In the genomic region with DNA sequence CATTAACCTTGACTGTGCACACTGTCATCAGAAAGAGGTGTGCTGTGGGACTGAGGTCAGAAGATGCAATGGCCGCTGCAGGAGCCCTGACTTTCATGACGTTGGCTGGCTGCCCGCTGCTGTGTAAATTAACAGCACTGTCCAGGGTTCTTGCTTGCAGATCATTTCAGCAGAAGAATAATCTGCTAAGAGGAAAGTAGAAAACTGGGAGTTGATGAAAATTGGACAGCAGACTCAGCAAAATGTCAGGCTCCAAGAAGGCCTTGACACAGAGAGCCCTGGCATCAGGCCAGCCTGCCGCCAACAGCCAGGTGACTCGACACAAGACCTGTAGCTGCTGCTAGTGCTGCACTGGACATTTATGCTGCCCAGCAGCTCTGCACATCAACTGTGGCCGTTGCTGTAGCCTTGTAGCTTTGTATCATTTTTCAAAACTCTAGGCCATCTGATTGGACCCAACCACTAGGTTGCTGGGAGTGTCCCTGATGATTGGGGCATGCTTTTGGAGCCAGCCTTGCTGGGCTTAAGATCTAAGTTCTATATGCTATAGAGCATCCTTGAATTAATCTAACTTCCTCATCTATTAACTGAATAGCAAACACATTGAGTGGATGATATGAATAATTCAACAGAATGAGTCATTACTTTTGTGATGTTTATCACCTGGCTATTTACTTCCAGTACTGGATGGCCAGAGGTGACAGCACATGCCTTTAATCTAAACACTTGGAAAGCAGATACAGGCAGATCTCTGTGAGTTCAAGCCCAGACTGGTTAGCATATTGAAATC, we compare ENCODE assay signal across 12 mouse cellular contexts. TPM values are rescaled to one million over a fixed set of nuclear protein-coding genes. Genes with fewer than 3 reads are reported as not detected.
A peak's percentile ranks its signal among the peaks of the same experiment; 100 is the strongest.
DNase-seq lines count a peak whose midpoint lies in the region; ATAC-seq and TF ChIP-seq lines count a peak whose summit lies in the region.
"Had no signal": no experiment of that assay in that cellular context is flagged by ENCODE, and none has a peak within 500 bp of the region (broad histone marks: within the 10 kb centered on the region; RNA-seq: fewer than 3 reads in every experiment).

No protein-coding gene starts in this region.

- no peak for DNase-seq in lung, postnatal 14 days
- peak; percentile 78 for DNase-seq in adrenal gland, adult 2 months
- DNase-seq in kidney, adult 2 months = peak; percentile 60
- DNase-seq in ovary, postnatal 14 days (ENCODE audit: low spot score) = peak; percentile 17
- no peak for DNase-seq in spleen, postnatal 4 days (ENCODE audit: low spot score in 2 of 2)
- DNase-seq in left cerebral cortex, adult 18-20 months (ENCODE audit: low spot score in 2 of 2) = no peak
- DNase-seq: layer of hippocampus, postnatal 36 days; right cerebral cortex, postnatal 4 days had no signal

- no peak for TF ChIP-seq CTCF in kidney, adult 2 months (conservative IDR thresholded peaks at IDR 0.05; ENCODE audit: insufficient read depth, insufficient read length, low read depth, low read length)

- H3K27ac ChIP-seq in lung, embryonic 15.5 days = peak overlapping the region; percentile 69
- no peak overlapping the region for H3K27ac ChIP-seq in kidney, adult 2 months (ENCODE audit: insufficient read depth, low read depth, low read length)
- H3K27ac ChIP-seq: forebrain, embryonic 12.5 days; heart, embryonic 15.5 days had no signal

- H3K36me3 ChIP-seq in lung, embryonic 15.5 days = no peaks in the 10 kb centered on the region
- H3K36me3 ChIP-seq in kidney, adult 2 months (ENCODE audit: control insufficient read depth, insufficient read depth, low read length) = no peaks in the 10 kb centered on the region
- H3K36me3 ChIP-seq: forebrain, embryonic 12.5 days; heart, embryonic 15.5 days had no signal

- H3K4me2 ChIP-seq in lung, embryonic 15.5 days = no peak overlapping the region
- H3K4me2 ChIP-seq: forebrain, embryonic 12.5 days; heart, embryonic 15.5 days had no signal

- no peak for TF ChIP-seq POLR2A in kidney, adult 2 months (IDR thresholded peaks at IDR 0.05; ENCODE audit: low read depth, low read length)

- no peak overlapping the region for H3K9ac ChIP-seq in lung, embryonic 15.5 days
- H3K9ac ChIP-seq: forebrain, embryonic 12.5 days; heart, embryonic 15.5 days had no signal

- no peaks in the 10 kb centered on the region for H3K9me3 ChIP-seq in lung, embryonic 15.5 days
- H3K9me3 ChIP-seq: forebrain, embryonic 12.5 days; heart, embryonic 15.5 days had no signal

- H3K27me3 ChIP-seq in lung, embryonic 15.5 days = no peaks in the 10 kb centered on the region
- H3K27me3 ChIP-seq in kidney, adult 2 months (replicated peaks; ENCODE audit: control insufficient read depth, insufficient read depth, low read length) = no peaks in the 10 kb centered on the region
- H3K27me3 ChIP-seq: forebrain, embryonic 12.5 days; heart, embryonic 15.5 days had no signal

- peaks cover 32% of the 10 kb centered on the region for H3K4me1 ChIP-seq in lung, embryonic 15.5 days
- H3K4me1 ChIP-seq in kidney, adult 2 months (ENCODE audit: control insufficient read depth, insufficient read depth, low read length) = peaks cover 6% of the 10 kb centered on the region

- ATAC-seq in lung, embryonic 15.5 days (ENCODE audit: borderline replicate concordance, extremely low read depth, low FRiP score, low TSS enrichment) = peak; percentile 50
- no peak for ATAC-seq in erythroblast, adult 5-6 weeks (replicated peaks; ENCODE audit: low FRiP score, poor library complexity, severe bottlenecking)

- no peak overlapping the region for H3K4me3 ChIP-seq in lung, embryonic 15.5 days
- no peak overlapping the region for H3K4me3 ChIP-seq in kidney, adult 2 months (ENCODE audit: insufficient read depth, low read depth, low read length)
- H3K4me3 ChIP-seq: forebrain, embryonic 12.5 days; heart, embryonic 15.5 days had no signal

- WGBS in lung, embryonic 15.5 days = 22% methylated on average over 6 of the region's 6 CpGs
- 36% methylated on average over 6 of the region's 6 CpGs for WGBS in kidney, adult 2 months

RNA-seq across cellular contexts. Expression of gene Gna14, which starts 12.5 kb away (rescaled TPM):
- 12.4 TPM in 2 replicates for polyA plus RNA-seq in lung, embryonic 15.5 days (2015; fragmentation: Nextera tagmentation; extraction: Ambion mirVana)
- 10 to 100 TPM; 31.1 to 40.9 TPM for total RNA-seq in adrenal gland, adult 2 months (2021)
- 25.1 and 27.4 TPM in 2 replicates for polyA plus RNA-seq in adrenal gland, adult 2 months (2012; rRNA removed)
- 8.2 and 8.6 TPM in 2 replicates for polyA plus RNA-seq in kidney, adult 2 months (2012; rRNA removed)
- total RNA-seq in erythroblast, adult 5-6 weeks (2015; ENCODE audit: low replicate concordance) = 1.3 TPM in 1 of 2 replicates, not detected in the other
- 0.09 and 0.42 TPM in 2 replicates for total RNA-seq in erythroblast, adult 5-6 weeks (2017; ENCODE audit: low replicate concordance)
- total RNA-seq in left cerebral cortex, adult 18-20 months (2021) = under 1 TPM; 0.16 to 0.67 TPM

Comparison
In these comparisons a context has a peak if more than half of its experiments do, and no peak if none do; other contexts are left out.
1. DNase-seq: peak in adrenal gland, adult 2 months (single experiment), kidney, adult 2 months (single experiment) and ovary, postnatal 14 days (single experiment); none in lung, postnatal 14 days (single experiment), spleen, postnatal 4 days (0 of 2) and left cerebral cortex, adult 18-20 months (0 of 2).
2. RNA of gene Gna14, which starts 12.5 kb away (total RNA-seq): 31.1 to 40.9 TPM in adrenal gland, adult 2 months; 0.16 to 0.67 TPM in left cerebral cortex, adult 18-20 months and 0.09 to 1.3 TPM in erythroblast, adult 5-6 weeks; every median in the first group is over 10 times any median in the second.